Mouse (Mus musculus): ENCODE results near the gene Arhgef3. TPM values are rescaled to one million over a fixed set of nuclear protein-coding genes. Genes with fewer than 3 reads are reported as not detected.

Arhgef3 gene
- polyA plus RNA-seq, 1 experiment from 2014 or later = 6.4 TPM

- H3K27ac ChIP-seq (ENCODE audit: low read depth, low read length) = no peak overlapping the region
- H3K36me3 ChIP-seq (ENCODE audit: control insufficient read depth, insufficient read depth, low read length) = no peaks in the 10 kb centered on the region
- H3K9me3 ChIP-seq (ENCODE audit: control insufficient read depth, low read length) = no peaks in the 10 kb centered on the region
- H3K27me3 ChIP-seq (replicated peaks; ENCODE audit: control insufficient read depth, insufficient read depth, low read length) = no peaks in the 10 kb centered on the region
- WGBS = 80% methylated on average over 6 of the region's 6 CpGs
- no peak overlapping the region for H3K4me2 ChIP-seq
- DNase-seq (ENCODE audit: low spot score) = no peak
- H3K4me3 ChIP-seq (ENCODE audit: low read depth, low read length) = no peak overlapping the region
- no peak overlapping the region for H3K9ac ChIP-seq (ENCODE audit: low read depth, low read length)
- ATAC-seq (replicated peaks; ENCODE audit: low FRiP score) = no peak
- H3K4me1 ChIP-seq (replicated peaks; ENCODE audit: control insufficient read depth, insufficient read depth, low read length) = no peaks in the 10 kb centered on the region; the same call in 1 of the 2 replicates
Observed at GRCm38 (mm10) chr14:27164639-27165038, 49.9 kb downstream of the Arhgef3 start.

GRCm38 (mm10) chr14:27166751-27167150 is 52.1 kb downstream of the Arhgef3 start:
- no peak overlapping the region for H3K4me2 ChIP-seq
- H3K4me3 ChIP-seq (ENCODE audit: low read depth, low read length) = no peak overlapping the region
- H3K27ac ChIP-seq (ENCODE audit: low read depth, low read length) = no peak overlapping the region
- WGBS = 83% methylated on average over 8 of the region's 8 CpGs
- no peaks in the 10 kb centered on the region for H3K27me3 ChIP-seq (replicated peaks; ENCODE audit: control insufficient read depth, insufficient read depth, low read length)
- no peaks in the 10 kb centered on the region for H3K9me3 ChIP-seq (ENCODE audit: control insufficient read depth, low read length)
- ATAC-seq (replicated peaks; ENCODE audit: low FRiP score) = no peak
- no peaks in the 10 kb centered on the region for H3K36me3 ChIP-seq (ENCODE audit: control insufficient read depth, insufficient read depth, low read length)
- H3K4me1 ChIP-seq (replicated peaks; ENCODE audit: control insufficient read depth, insufficient read depth, low read length) = no peaks in the 10 kb centered on the region; the same call in 1 of the 2 replicates
- no peak for DNase-seq (ENCODE audit: low spot score)
- H3K9ac ChIP-seq (ENCODE audit: low read depth, low read length) = no peak overlapping the region

DNA sequence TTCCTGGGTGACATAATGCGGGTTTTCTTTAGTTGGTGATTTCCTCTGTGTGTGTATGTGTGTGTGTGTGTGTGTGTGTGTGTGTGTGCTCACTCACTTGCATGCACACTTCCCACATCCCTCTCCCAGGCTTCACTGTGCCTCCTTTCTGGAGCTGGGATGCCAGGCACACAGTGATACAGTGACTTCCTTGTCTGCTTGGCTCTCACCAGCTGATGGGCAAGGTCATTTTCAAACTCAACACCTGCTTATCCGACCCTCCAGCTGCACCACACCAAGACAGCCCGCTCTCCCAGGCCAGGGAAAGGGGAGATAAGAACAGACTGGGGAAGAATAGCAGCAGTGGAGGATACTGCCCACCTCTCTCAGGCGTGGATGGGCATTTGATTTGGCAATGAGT is 52.5 kb downstream of the Arhgef3 start:
- Histone ChIP-seq H3K4me1 (replicated peaks; ENCODE audit: control insufficient read depth, insufficient read depth, low read length) (no peaks in the 10 kb centered on the region; the same call in 1 of the 2 replicates), H3K9me3 (ENCODE audit: control insufficient read depth, low read length) (no peaks in the 10 kb centered on the region), H3K9ac (ENCODE audit: low read depth, low read length) (no peak overlapping the region), H3K27me3 (replicated peaks; ENCODE audit: control insufficient read depth, insufficient read depth, low read length) (no peaks in the 10 kb centered on the region), H3K4me2 (no peak overlapping the region), H3K36me3 (ENCODE audit: control insufficient read depth, insufficient read depth, low read length) (no peaks in the 10 kb centered on the region), H3K27ac (ENCODE audit: low read depth, low read length) (no peak overlapping the region), H3K4me3 (ENCODE audit: low read depth, low read length) (no peak overlapping the region)
- 37% methylated on average over 4 of the region's 4 CpGs for WGBS
- DNase-seq (ENCODE audit: low spot score) = no peak
- ATAC-seq (replicated peaks; ENCODE audit: low FRiP score) = peak; percentile 26; the same call in 1 of the 2 replicates

- no peak overlapping the region for H3K27ac ChIP-seq (ENCODE audit: low read depth, low read length)
Observed at GRCm38 (mm10) chr14:27168387-27168786, 53.7 kb downstream of the Arhgef3 start.

GRCm38 (mm10) chr14:27169287-27169686 is 54.6 kb downstream of the Arhgef3 start:
- DNase-seq (ENCODE audit: low spot score) (no peak), ATAC-seq (replicated peaks; ENCODE audit: low FRiP score) (no peak)
- Histone ChIP-seq H3K4me2 (no peak overlapping the region), H3K9me3 (ENCODE audit: control insufficient read depth, low read length) (no peaks in the 10 kb centered on the region), H3K4me1 (replicated peaks; ENCODE audit: control insufficient read depth, insufficient read depth, low read length) (no peaks in the 10 kb centered on the region; the same call in 1 of the 2 replicates), H3K4me3 (ENCODE audit: low read depth, low read length) (no peak overlapping the region), H3K36me3 (ENCODE audit: control insufficient read depth, insufficient read depth, low read length) (no peaks in the 10 kb centered on the region), H3K27ac (ENCODE audit: low read depth, low read length) (no peak overlapping the region), H3K9ac (ENCODE audit: low read depth, low read length) (no peak overlapping the region), H3K27me3 (replicated peaks; ENCODE audit: control insufficient read depth, insufficient read depth, low read length) (no peaks in the 10 kb centered on the region)
- 85% methylated on average over 4 of the region's 4 CpGs for whole genome bisulfite sequencing

More at GRCm38 (mm10) chr14:27168387-27168786, 53.7 kb downstream of the Arhgef3 start:
- 75% methylated on average over 5 of the region's 5 CpGs for WGBS
- Histone ChIP-seq H3K27me3 (replicated peaks; ENCODE audit: control insufficient read depth, insufficient read depth, low read length) (no peaks in the 10 kb centered on the region), H3K4me3 (ENCODE audit: low read depth, low read length) (no peak overlapping the region), H3K9ac (ENCODE audit: low read depth, low read length) (no peak overlapping the region), H3K36me3 (ENCODE audit: control insufficient read depth, insufficient read depth, low read length) (no peaks in the 10 kb centered on the region), H3K9me3 (ENCODE audit: control insufficient read depth, low read length) (no peaks in the 10 kb centered on the region), H3K4me2 (no peak overlapping the region), H3K4me1 (replicated peaks; ENCODE audit: control insufficient read depth, insufficient read depth, low read length) (no peaks in the 10 kb centered on the region; the same call in 1 of the 2 replicates)
- DNase-seq (ENCODE audit: low spot score) (no peak), ATAC-seq (replicated peaks; ENCODE audit: low FRiP score) (no peak)

- 90% methylated on average over 2 of the region's 2 CpGs for WGBS
- H3K4me2 ChIP-seq = no peak overlapping the region
Observed at GRCm38 (mm10) chr14:27170421-27170820, 55.7 kb downstream of the Arhgef3 start.

GRCm38 (mm10) chr14:27171175-27171830 is 56.6 kb downstream of the Arhgef3 start:
- Histone ChIP-seq H3K27me3 (replicated peaks; ENCODE audit: control insufficient read depth, insufficient read depth, low read length) (no peaks in the 10 kb centered on the region), H3K4me3 (ENCODE audit: low read depth, low read length) (no peak overlapping the region), H3K9me3 (ENCODE audit: control insufficient read depth, low read length) (no peaks in the 10 kb centered on the region), H3K9ac (ENCODE audit: low read depth, low read length) (no peak overlapping the region), H3K4me2 (no peak overlapping the region), H3K36me3 (ENCODE audit: control insufficient read depth, insufficient read depth, low read length) (no peaks in the 10 kb centered on the region), H3K27ac (ENCODE audit: low read depth, low read length) (no peak overlapping the region), H3K4me1 (replicated peaks; ENCODE audit: control insufficient read depth, insufficient read depth, low read length) (no peaks in the 10 kb centered on the region; the same call in 1 of the 2 replicates)
- WGBS = 69% methylated on average over 14 of the region's 14 CpGs
- no peak for ATAC-seq (replicated peaks; ENCODE audit: low FRiP score)
- no peak for DNase-seq (ENCODE audit: low spot score)

More at GRCm38 (mm10) chr14:27170421-27170820, 55.7 kb downstream of the Arhgef3 start:
- Histone ChIP-seq H3K9me3 (ENCODE audit: control insufficient read depth, low read length) (no peaks in the 10 kb centered on the region), H3K27me3 (replicated peaks; ENCODE audit: control insufficient read depth, insufficient read depth, low read length) (no peaks in the 10 kb centered on the region), H3K27ac (ENCODE audit: low read depth, low read length) (no peak overlapping the region), H3K4me1 (replicated peaks; ENCODE audit: control insufficient read depth, insufficient read depth, low read length) (no peaks in the 10 kb centered on the region; the same call in 1 of the 2 replicates), H3K9ac (ENCODE audit: low read depth, low read length) (no peak overlapping the region), H3K36me3 (ENCODE audit: control insufficient read depth, insufficient read depth, low read length) (no peaks in the 10 kb centered on the region), H3K4me3 (ENCODE audit: low read depth, low read length) (no peak overlapping the region)
- ATAC-seq (replicated peaks; ENCODE audit: low FRiP score) = no peak
- no peak for DNase-seq (ENCODE audit: low spot score)

DNA sequence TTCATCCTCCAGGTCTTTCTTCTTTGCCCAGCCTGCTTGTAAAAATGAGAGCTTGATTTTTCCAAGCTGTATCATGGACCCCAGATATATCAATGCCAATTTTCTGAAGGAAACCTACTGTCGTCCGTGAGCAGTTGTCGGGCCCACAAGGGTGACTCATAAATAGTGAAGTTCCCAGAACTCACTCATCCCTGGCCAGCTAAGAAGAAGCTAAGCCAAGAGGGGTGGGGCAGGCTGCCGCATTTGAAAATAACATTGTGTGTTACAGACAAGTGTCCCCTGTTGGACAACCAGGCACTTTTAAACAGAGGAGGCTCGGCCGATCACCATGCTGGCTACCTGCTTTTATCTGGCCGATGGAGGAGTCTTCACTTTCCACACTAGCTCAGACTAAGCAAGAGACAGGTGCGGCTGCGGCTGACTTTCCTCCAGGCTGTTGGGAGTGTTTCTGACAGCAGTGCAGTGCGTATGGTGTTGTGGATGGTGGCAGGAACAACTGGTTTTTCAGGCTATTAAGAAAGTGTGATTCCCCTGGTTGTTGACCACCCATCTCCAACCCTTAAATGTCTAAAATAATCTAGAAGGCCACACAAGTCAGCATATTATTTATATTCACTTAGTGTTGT is 58.6 kb downstream of the Arhgef3 start:
- Histone ChIP-seq H3K27ac (ENCODE audit: low read depth, low read length) (no peak overlapping the region), H3K36me3 (ENCODE audit: control insufficient read depth, insufficient read depth, low read length) (no peaks in the 10 kb centered on the region), H3K4me3 (ENCODE audit: low read depth, low read length) (no peak overlapping the region), H3K9ac (ENCODE audit: low read depth, low read length) (no peak overlapping the region), H3K27me3 (replicated peaks; ENCODE audit: control insufficient read depth, insufficient read depth, low read length) (no peaks in the 10 kb centered on the region), H3K9me3 (ENCODE audit: control insufficient read depth, low read length) (no peaks in the 10 kb centered on the region), H3K4me2 (no peak overlapping the region), H3K4me1 (replicated peaks; ENCODE audit: control insufficient read depth, insufficient read depth, low read length) (no peaks in the 10 kb centered on the region)
- DNase-seq (ENCODE audit: low spot score) = no peak
- WGBS = 84% methylated on average over 10 of the region's 10 CpGs
- ATAC-seq (replicated peaks; ENCODE audit: low FRiP score) = no peak
